Mouse (Mus musculus): ENCODE results near the gene Akap8.
A peak's percentile ranks its signal among the peaks of the same experiment; 100 is the strongest.

The Akap8 gene

GRCm38 (mm10) chr17:32281611-32282310 lies 39.3 kb downstream of the Akap8 start:
- peak in 1 of 2 experiments; percentile 37 for DNase-seq

DNA sequence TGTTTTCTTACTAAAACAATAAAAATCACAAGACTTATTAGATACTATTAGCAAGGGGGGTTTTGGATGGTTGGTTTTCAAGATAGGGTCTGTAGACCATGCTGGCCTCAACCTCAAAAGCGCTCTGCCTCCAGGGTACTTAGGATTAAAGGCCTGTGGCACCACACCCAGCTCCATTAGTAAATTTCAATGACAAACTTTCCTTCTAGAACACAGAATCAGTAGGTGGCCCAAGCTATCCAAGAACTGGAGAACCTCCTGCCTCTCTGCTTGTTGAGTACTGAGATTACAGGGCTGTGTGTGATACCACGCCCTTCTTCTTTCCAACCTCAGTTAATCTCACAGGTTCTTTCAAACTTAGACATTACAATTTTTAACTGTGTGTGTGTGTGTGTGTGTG lies 39.9 kb downstream of the Akap8 start:
- DNase-seq = no peak

DNA sequence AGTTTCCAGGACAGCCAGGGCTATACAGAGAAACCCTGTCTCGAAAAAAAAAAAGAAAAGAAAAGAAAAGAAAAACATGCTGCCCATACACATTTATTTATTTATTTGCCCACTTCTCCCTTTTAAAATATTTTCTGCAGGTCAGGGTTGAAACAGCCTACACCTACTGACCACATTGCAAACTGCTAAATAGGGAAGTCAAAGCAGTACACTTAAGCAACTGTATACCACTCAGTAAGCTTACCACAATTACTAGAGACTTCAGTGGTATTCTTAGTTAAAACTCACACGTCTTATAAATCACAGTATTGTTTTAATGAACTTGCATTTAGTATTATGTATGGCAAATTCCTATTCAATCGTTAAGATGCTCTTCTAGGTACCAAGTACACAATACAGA lies 40.5 kb downstream of the Akap8 start:
- DNase-seq = no peak

DNA sequence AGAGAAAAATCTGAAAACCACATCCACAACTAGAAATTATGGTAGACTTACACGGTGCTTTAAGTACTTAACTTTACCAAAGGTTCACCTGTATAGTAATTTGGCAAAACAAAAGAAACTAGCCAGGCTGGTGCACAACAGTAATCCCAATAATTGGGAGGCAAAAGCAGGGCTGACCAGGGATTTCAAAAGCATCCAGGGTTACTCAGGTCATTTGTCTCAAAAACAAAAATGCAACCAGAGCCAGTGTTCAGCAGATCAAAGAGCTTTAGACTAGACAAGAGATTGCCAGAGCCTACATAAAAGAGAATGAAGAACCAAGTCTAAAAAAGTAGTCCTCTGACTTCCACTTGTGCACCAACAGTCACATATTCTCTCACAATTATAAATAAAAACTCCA lies 43.8 kb downstream of the Akap8 start:
- DNase-seq = no peak

GRCm38 (mm10) chr17:32275568-32275967 lies 45.5 kb downstream of the Akap8 start:
- no peak for DNase-seq

GRCm38 (mm10) chr17:32269151-32269550 lies 51.9 kb downstream of the Akap8 start:
- no peak for DNase-seq

GRCm38 (mm10) chr17:32268540-32268960 lies 52.5 kb downstream of the Akap8 start:
- DNase-seq = no peak

DNA sequence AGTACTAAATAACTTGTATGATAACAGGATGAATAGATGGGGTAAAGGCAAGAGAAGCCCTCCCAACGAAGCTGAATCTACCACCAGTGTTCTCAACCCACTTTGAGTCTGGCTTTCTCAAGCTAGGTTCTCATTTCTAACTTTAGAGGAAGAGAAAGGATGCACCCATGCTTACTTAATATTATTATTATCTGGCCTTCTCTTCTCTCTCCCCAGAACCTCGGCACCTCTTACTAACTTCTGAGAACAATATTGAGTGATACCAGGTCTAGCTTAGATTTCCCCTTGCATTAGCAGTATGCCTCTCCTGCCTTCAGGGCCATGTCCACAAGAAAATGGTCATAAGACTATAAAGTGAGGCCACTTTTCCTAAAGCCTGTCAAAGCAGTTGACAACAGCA lies 52.9 kb downstream of the Akap8 start:
- DNase-seq = no peak

- DNase-seq = no peak
These were observed 53.4 kb downstream of the Akap8 start for GRCm38 (mm10) chr17:32267617-32268016.

DNA sequence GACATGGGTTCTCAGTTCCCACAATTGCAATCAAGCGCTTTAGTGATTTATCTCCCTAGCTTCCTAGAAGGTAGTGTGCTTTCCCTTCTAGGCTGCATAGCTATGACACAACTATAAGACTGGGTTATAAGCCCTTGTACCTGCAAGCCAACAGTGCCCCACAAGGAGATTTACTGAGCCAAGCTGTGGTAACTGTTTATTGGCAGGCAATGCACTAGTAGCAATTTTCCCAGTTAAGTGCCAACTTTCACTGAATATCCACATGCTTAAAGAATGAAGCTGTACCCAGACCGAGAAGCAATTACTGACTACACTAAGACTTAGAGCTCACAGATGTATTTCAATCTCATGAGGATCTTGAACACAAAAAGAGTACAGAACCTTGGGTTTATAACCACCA lies 57.4 kb downstream of the Akap8 start:
- no peak for DNase-seq

DNA sequence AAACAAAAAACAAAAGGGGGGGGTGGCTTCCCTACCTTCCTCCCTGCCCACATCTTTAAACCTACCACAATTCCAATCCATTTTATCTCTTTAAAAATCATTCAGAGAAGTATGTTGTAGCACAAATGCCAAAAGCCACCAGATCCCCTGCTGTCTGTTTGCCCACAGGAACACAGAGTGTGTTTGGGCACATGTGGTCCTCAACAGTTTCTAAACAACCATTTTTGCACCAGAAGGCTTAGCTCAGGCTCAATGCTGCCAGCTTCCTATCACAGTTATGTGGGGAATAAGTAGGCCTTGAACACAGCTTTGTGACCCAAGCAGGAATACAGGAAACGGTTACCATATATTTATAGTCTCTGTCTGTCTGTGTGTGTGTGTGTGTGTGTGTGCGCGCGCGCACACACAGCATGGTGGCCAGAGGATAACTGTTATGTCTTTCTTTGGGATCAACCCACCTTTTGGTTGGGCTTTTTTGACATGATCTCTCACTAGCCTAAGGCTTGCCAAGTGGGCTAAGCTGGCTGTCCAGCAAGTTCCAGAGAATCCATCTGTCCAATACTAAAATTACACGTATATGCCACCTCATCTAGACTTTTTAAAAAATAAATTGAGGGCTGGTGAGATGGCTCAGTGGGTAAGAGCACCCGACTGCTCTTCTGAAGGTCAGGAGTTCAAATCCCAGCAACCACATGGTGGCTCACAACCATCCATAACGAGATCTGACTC lies 58.0 kb downstream of the Akap8 start:
- no peak for DNase-seq

DNA sequence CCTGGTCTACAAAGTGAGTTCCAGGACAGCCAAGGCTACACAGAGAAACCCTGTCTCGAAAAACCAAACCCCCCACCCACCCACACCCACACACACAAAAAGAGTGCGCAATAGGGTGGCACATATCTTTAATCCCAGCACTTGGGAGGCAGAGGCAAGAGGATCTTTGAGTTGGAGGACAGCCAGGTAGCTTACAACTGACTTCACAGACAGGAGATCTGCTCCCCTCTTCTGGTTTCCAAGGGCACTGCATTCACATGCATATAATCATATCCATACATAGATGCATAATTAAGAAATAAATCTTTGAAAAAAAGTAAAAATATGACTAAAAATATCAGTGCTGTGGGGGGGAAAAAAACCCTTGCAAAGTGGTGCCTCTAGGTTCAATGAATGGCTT lies 62.2 kb downstream of the Akap8 start:
- no peak for DNase-seq

- DNase-seq = no peak
These were observed 63.1 kb downstream of the Akap8 start for GRCm38 (mm10) chr17:32257944-32258343.

DNA sequence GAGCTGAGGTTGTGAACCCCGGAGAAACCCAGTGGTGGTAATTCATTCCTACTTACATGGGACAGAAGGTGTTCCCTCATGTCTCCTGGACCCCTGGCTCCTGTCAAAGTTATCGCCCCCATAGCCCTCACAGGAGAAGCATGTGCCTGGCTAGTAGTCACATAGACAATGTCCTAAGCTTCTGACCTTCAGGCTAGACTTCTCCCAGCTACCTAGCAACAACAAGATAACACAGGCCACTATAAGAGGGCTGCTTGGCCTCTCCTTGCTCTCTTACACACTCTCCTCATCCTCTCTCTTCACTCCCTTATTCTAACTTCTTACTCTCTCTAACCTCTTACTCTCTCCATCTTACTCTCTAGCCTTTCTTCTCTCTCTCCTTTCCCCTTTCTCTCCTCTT lies 63.6 kb downstream of the Akap8 start:
- no peak for DNase-seq

GRCm38 (mm10) chr17:32256896-32257295 lies 64.1 kb downstream of the Akap8 start:
- DNase-seq = no peak
